Comparison of ENCODE assay signal across 7 mouse cellular contexts in the genomic region with DNA sequence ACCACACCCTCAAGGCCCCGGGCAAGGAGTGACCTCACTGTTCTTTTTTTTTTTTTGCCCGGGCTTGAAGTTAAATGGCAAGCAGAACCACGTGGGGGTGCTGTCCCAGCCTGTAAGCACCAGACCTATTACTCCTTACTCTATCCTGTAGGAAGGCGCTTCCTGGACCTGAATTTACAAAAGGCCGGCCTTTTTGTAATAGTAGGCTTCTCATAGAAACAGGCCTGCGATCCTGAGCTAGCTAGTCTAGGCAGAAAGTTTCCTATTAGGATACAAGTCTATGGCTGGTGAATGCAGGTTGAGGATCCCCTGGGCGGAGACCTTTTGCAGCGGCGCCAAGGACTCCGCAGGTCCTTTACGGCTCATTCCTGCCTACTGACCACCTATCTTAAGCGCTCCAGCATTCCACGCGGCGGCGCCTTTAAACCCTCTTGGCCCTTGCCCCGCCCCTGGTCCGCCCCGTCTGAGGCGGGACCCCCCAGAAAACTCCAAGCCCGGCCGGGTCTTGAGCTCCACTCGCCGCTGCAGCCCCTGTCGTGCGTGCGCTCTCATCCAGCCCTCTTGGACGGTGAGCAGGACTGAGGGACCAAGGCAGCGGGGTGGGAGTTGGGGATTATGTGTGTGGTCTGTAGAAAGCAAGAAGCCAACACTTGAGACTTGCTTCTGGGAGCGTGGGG. TPM values are rescaled to one million over a fixed set of nuclear protein-coding genes. Genes with fewer than 3 reads are reported as not detected.
DNase-seq lines count a peak whose midpoint lies in the region; ATAC-seq and TF ChIP-seq lines count a peak whose summit lies in the region.

A gene (plus strand): TSS at position 283 of the 677 bp plus-strand sequence.

- no peak; the same call in 1 of the 2 replicates for TF ChIP-seq RAD21 in MEL (IDR thresholded peaks at IDR 0.05; ENCODE audit: low read depth, low read length)

- H3K27me3 ChIP-seq in MEL (ENCODE audit: control insufficient read depth in 1 of 2, insufficient read depth in 2 of 2, low read length in 2 of 2), result no peaks in the 10 kb centered on the region
- peaks cover 37% of the 10 kb centered on the region for H3K27me3 ChIP-seq in hindbrain, embryonic 14.5 days (ENCODE audit: control insufficient read depth, insufficient read depth, low read length)
- H3K27me3 ChIP-seq in limb, embryonic 15.5 days, result no peaks in the 10 kb centered on the region
- H3K27me3 ChIP-seq in midbrain, embryonic 16.5 days (ENCODE audit: control insufficient read depth, insufficient read depth, low read depth, low read length), result peaks cover 26% of the 10 kb centered on the region
- H3K27me3 ChIP-seq in testis, adult 2 months (ENCODE audit: control insufficient read depth, insufficient read depth, low read length), result no peaks in the 10 kb centered on the region

- H3K4me3 ChIP-seq in MEL (ENCODE audit: control insufficient read depth in 1 of 2, insufficient read depth in 1 of 2, low read depth in 2 of 2, low read length in 2 of 2), result peak within 1 kb of the TSS; percentile 65 to 91
- H3K4me3 ChIP-seq in hindbrain, embryonic 14.5 days (replicated peaks; ENCODE audit: low read length), result peak within 1 kb of the TSS; percentile 35
- peak within 1 kb of the TSS; percentile 55 for H3K4me3 ChIP-seq in limb, embryonic 15.5 days
- peak within 1 kb of the TSS; percentile 40 for H3K4me3 ChIP-seq in midbrain, embryonic 16.5 days (ENCODE audit: low read depth, low read length)
- peak within 1 kb of the TSS; percentile 65 for H3K4me3 ChIP-seq in testis, adult 2 months (ENCODE audit: control insufficient read depth, low read depth, low read length)

- TF ChIP-seq POLR2A in MEL (IDR thresholded peaks at IDR 0.05; ENCODE audit: control insufficient read depth in 1 of 2, insufficient read depth in 1 of 2, low read depth in 1 of 2, low read length in 2 of 2, poor library complexity in 1 of 2), result peak; percentile 89 to 94
- TF ChIP-seq POLR2A in testis, adult 2 months (IDR thresholded peaks at IDR 0.05; ENCODE audit: control insufficient read depth, low read depth, low read length), result peak; percentile 58

- 1% methylated on average over 30 of the region's 30 CpGs for WGBS in hindbrain, embryonic 14.5 days
- 2% methylated on average over 30 of the region's 30 CpGs for WGBS in limb, embryonic 15.5 days
- WGBS in midbrain, embryonic 16.5 days, result 2% methylated on average over 30 of the region's 30 CpGs

- peak within 1 kb of the TSS; percentile 85 for H3K27ac ChIP-seq in MEL (ENCODE audit: control insufficient read depth, low read depth, low read length)
- 0 out of 2 replicates have a peak within 1 kb of the TSS, but pooled peaks have one; percentile 20 for H3K27ac ChIP-seq in hindbrain, embryonic 14.5 days
- H3K27ac ChIP-seq in limb, embryonic 15.5 days, result peak within 1 kb of the TSS; percentile 85
- peak within 1 kb of the TSS; percentile 17; the same call in 1 of the 2 replicates for H3K27ac ChIP-seq in midbrain, embryonic 16.5 days (ENCODE audit: low read length)
- H3K27ac ChIP-seq in testis, adult 2 months (ENCODE audit: control insufficient read depth, insufficient read depth, low read depth, low read length), result peak within 1 kb of the TSS; percentile 45

- H3K9ac ChIP-seq in MEL (ENCODE audit: control insufficient read depth, low read depth, low read length, poor library complexity, severe bottlenecking), result peak within 1 kb of the TSS; percentile 92
- H3K9ac ChIP-seq in hindbrain, embryonic 14.5 days, result peak within 1 kb of the TSS; percentile 46
- peak within 1 kb of the TSS; percentile 41 for H3K9ac ChIP-seq in limb, embryonic 15.5 days
- peak within 1 kb of the TSS; percentile 50; the same call in 1 of the 2 replicates for H3K9ac ChIP-seq in midbrain, embryonic 16.5 days (ENCODE audit: low read depth, low read length)

- H3K4me2 ChIP-seq in hindbrain, embryonic 14.5 days (replicated peaks), result peak within 1 kb of the TSS; percentile 51
- H3K4me2 ChIP-seq in limb, embryonic 15.5 days, result peak within 1 kb of the TSS; percentile 72
- H3K4me2 ChIP-seq in midbrain, embryonic 16.5 days (ENCODE audit: low read length), result peak within 1 kb of the TSS; percentile 58

- no peaks in the 10 kb centered on the region for H3K9me3 ChIP-seq in MEL (replicated peaks; ENCODE audit: insufficient read depth, low read length)
- H3K9me3 ChIP-seq in hindbrain, embryonic 14.5 days (ENCODE audit: control insufficient read depth, low read length), result no peaks in the 10 kb centered on the region
- no peaks in the 10 kb centered on the region for H3K9me3 ChIP-seq in limb, embryonic 15.5 days
- no peaks in the 10 kb centered on the region for H3K9me3 ChIP-seq in midbrain, embryonic 16.5 days (replicated peaks; ENCODE audit: control insufficient read depth, low read length, poor library complexity, severe bottlenecking)

- H3K4me1 ChIP-seq in MEL (ENCODE audit: control insufficient read depth in 1 of 2, insufficient read depth in 2 of 2, low read length in 2 of 2), result peaks cover 9 to 37% of the 10 kb centered on the region in 2 experiments
- peaks cover 38% of the 10 kb centered on the region for H3K4me1 ChIP-seq in hindbrain, embryonic 14.5 days (replicated peaks; ENCODE audit: control insufficient read depth, insufficient read depth, low read length)
- peaks cover 54% of the 10 kb centered on the region for H3K4me1 ChIP-seq in limb, embryonic 15.5 days
- H3K4me1 ChIP-seq in midbrain, embryonic 16.5 days (ENCODE audit: control insufficient read depth, insufficient read depth, low read length), result peaks cover 32% of the 10 kb centered on the region
- peaks cover 27% of the 10 kb centered on the region for H3K4me1 ChIP-seq in testis, adult 2 months (ENCODE audit: control insufficient read depth, insufficient read depth, low read length)

- DNase-seq in MEL (ENCODE audit: low read depth, low spot score), result peak; percentile 87
- peak; percentile 91 to 94 for DNase-seq in adrenal gland, postnatal 36 days
- DNase-seq in gastrocnemius, adult 18-20 months (ENCODE audit: low spot score), result peak; percentile 85
- no peak for DNase-seq in hindbrain, embryonic 14.5 days (ENCODE audit: low spot score)

- TF ChIP-seq EP300 in MEL (IDR thresholded peaks at IDR 0.05; ENCODE audit: low read depth in 1 of 2, low read length in 2 of 2), result no peak

- TF ChIP-seq CTCF in MEL (IDR thresholded peaks at IDR 0.05 in 2 of 3, conservative IDR thresholded peaks at IDR 0.05 in 1 of 3; ENCODE audit: control insufficient read depth in 1 of 3, insufficient read depth in 1 of 3, low read depth in 2 of 3, low read length in 3 of 3, poor library complexity in 1 of 3, severe bottlenecking in 1 of 3), result peak; percentile 19 to 46 (median 33); a peak in 4 of 6 replicates
- no peak for TF ChIP-seq CTCF in testis, adult 2 months (IDR thresholded peaks at IDR 0.05; ENCODE audit: control insufficient read depth, insufficient read depth, insufficient replicate concordance, low read depth, low read length)

- ATAC-seq in hindbrain, embryonic 14.5 days (ENCODE audit: low FRiP score), result no peak
- peak; percentile 66 for ATAC-seq in limb, embryonic 15.5 days (ENCODE audit: insufficient number of reproducible peaks, low FRiP score, low TSS enrichment, low read depth)
- peak; percentile 44 for ATAC-seq in midbrain, embryonic 16.5 days

- H3K36me3 ChIP-seq in MEL (ENCODE audit: control insufficient read depth in 1 of 2, insufficient read depth in 2 of 2, low read length in 2 of 2), result peaks cover 0 to 23% of the 10 kb centered on the region in 2 experiments; a peak in 2 of 4 replicates
- peaks cover 39% of the 10 kb centered on the region for H3K36me3 ChIP-seq in hindbrain, embryonic 14.5 days (replicated peaks; ENCODE audit: control insufficient read depth, insufficient read depth)
- peaks cover 20% of the 10 kb centered on the region for H3K36me3 ChIP-seq in limb, embryonic 15.5 days
- H3K36me3 ChIP-seq in midbrain, embryonic 16.5 days (ENCODE audit: control insufficient read depth, insufficient read depth, low read length), result peaks cover 22% of the 10 kb centered on the region
- H3K36me3 ChIP-seq in testis, adult 2 months (ENCODE audit: control insufficient read depth, insufficient read depth, low read length), result no peaks in the 10 kb centered on the region

- peaks cover 43% of the 10 kb centered on the region for H3K79me2 ChIP-seq in MEL (ENCODE audit: control insufficient read depth, insufficient read depth, low read length, poor library complexity)

TF ChIP-seq in MEL, 35 proteins besides CTCF, POLR2A, EP300 and RAD21 (continues in another document):
- TF ChIP-seq ZNF384 (IDR thresholded peaks at IDR 0.05; ENCODE audit: low read depth, low read length), result peak; percentile 82
- no peak for TF ChIP-seq UBTF (IDR thresholded peaks at IDR 0.05; ENCODE audit: borderline replicate concordance, insufficient read depth, low read depth, low read length)
- TF ChIP-seq MXI1 (IDR thresholded peaks at IDR 0.05; ENCODE audit: low read depth, low read length), result peak; percentile 51
- TF ChIP-seq TCF12 (IDR thresholded peaks at IDR 0.05; ENCODE audit: low read depth, low read length), result peak; percentile 27; the same call in 1 of the 2 replicates
- TF ChIP-seq POLR2AphosphoS2 (IDR thresholded peaks at IDR 0.05; ENCODE audit: low read length), result peak; percentile 85; the same call in 1 of the 2 replicates
- no peak for TF ChIP-seq USF2 (IDR thresholded peaks at IDR 0.05; ENCODE audit: borderline replicate concordance in 1 of 2, insufficient read depth in 1 of 2, low read depth in 1 of 2, low read length in 2 of 2)
- TF ChIP-seq ELF1 (IDR thresholded peaks at IDR 0.05; ENCODE audit: low read depth, low read length), result no peak
- TF ChIP-seq HCFC1 (IDR thresholded peaks at IDR 0.05; ENCODE audit: low read depth, low read length), result peak; percentile 46; the same call in 1 of the 2 replicates
- TF ChIP-seq GABPA (IDR thresholded peaks at IDR 0.05; ENCODE audit: low read depth, low read length), result no peak
- TF ChIP-seq E2F4 (IDR thresholded peaks at IDR 0.05; ENCODE audit: borderline replicate concordance, low read depth, low read length), result no peak
- TF ChIP-seq CHD2 (IDR thresholded peaks at IDR 0.05; ENCODE audit: low read length), result no peak
- TF ChIP-seq GATA1 (IDR thresholded peaks at IDR 0.05; ENCODE audit: low read depth, low read length), result no peak
- no peak for TF ChIP-seq JUND (IDR thresholded peaks at IDR 0.05; ENCODE audit: low read depth, low read length)
- no peak for TF ChIP-seq KAT2A (conservative IDR thresholded peaks at IDR 0.05; ENCODE audit: low read depth, low read length)

RNA-seq across cellular contexts. Expression of the gene that starts here (rescaled TPM):
- 100 and 150 TPM in 2 replicates for total RNA-seq in MEL (2012; rRNA removed)
- 100 to 1,000 TPM; 332 to 581 TPM for polyA plus RNA-seq in MEL (2012; ENCODE audit: insufficient read depth in 1 of 2, insufficient read length in 2 of 2, low read depth in 1 of 2, low replicate concordance in 2 of 2, missing spikeins in 1 of 2)
- total RNA-seq in adrenal gland, postnatal 36 days (2021), result 10 to 100 TPM; 90.5 to 91.7 TPM
- total RNA-seq in gastrocnemius, adult 18-20 months (2021), result 10 to 100 TPM; 14.0 to 28.7 TPM
- polyA plus RNA-seq in hindbrain, embryonic 14.5 days (2014; fragmentation: Nextera tagmentation; extraction: Ambion mirVana), result 53.0 and 62.6 TPM in 2 replicates
- 233 and 277 TPM in 2 replicates for polyA plus RNA-seq in limb, embryonic 15.5 days (2015; fragmentation: Nextera tagmentation; extraction: Ambion mirVana)
- polyA plus RNA-seq in midbrain, embryonic 16.5 days (2015; fragmentation: Nextera tagmentation; extraction: Ambion mirVana), result 47.3 and 53.0 TPM in 2 replicates
- polyA plus RNA-seq in testis, adult 2 months (2012; rRNA removed), result 7.6 and 16.5 TPM in 2 replicates

Comparison
In these comparisons a context has a peak if more than half of its experiments do, and no peak if none do; other contexts are left out.
1. H3K27ac ChIP-seq: peak in every context shown above with its lines; median percentile 85 in MEL; 85 in limb, embryonic 15.5 days; 45 in testis, adult 2 months; 20 in hindbrain, embryonic 14.5 days; 17 in midbrain, embryonic 16.5 days.
2. H3K9ac ChIP-seq: peak in every context shown above with its lines; median percentile 92 in MEL; 50 in midbrain, embryonic 16.5 days; 46 in hindbrain, embryonic 14.5 days; 41 in limb, embryonic 15.5 days.